Mouse (Mus musculus) ovary, postnatal 36 days (tissue): Measurements from ENCODE around the gene Scn2b.

ENCODE experiments used
- DNase-seq: peaks from one replicate; pipeline ENCODE4 v3.0.0; 2022; ENCODE audit warnings: low spot score, mixed read lengths

Gene Scn2b

DNA sequence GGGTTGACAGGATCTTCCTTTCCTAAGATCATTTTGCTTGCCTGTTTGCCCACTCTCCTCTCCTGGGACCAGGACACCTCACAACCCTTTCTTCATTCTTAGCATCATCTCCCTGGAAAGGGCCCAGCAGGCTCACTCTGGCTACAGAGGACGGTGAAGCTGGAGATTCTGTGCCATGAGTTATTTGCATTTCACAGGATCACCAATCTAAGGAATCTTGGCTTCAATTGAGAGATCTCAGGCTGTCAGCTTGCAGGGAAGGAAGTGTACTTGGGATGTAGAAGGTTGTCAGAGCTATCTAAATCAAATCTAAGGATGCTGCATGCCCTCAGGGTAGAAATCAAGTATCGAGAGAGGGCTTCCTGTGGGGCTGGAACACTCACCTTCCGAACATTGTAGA lies 55.9 kb downstream of the Scn2b start:
- no peak for DNase-seq

DNA sequence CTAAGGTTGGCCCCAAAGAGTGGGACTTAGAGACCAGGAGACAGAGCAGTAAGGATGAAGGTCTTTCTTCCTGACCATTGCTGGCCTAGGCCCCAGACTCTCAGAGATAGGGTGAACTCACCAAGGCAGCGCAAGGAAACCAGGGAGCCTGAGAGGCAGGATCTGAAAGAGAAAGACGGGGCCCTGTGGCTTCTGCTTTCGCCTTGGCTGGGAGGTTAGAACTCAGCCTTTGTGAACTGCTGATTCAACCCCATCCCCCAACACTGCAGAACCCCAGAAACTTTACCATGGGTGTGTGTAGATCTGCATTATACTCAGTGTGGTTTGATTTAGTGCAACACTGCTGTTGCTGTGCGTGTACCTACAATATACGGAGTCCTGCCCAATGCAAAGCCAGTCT lies 61.7 kb downstream of the Scn2b start:
- no peak for DNase-seq
